Mouse (Mus musculus) ES-E14 (cell line): Measurements from ENCODE around the gene Pigz. TPM values are rescaled to one million over a fixed set of nuclear protein-coding genes. Genes with fewer than 3 reads are reported as not detected.

Source experiments
- DNase-seq: peaks from one replicate; pipeline ENCODE4 v3.0.0-alpha.2; 2013; ENCODE audit warnings: low read depth, low spot score
- H3K27ac ChIP-seq: 2 replicates; pipeline ENCODE4 v1.5.1; 2012; ENCODE audit warnings: low read depth, mild to moderate bottlenecking, low read length, moderate library complexity, mixed read lengths; ENCODE audit not compliant: poor library complexity, insufficient read depth, severe bottlenecking
- H3K36me3 ChIP-seq: 2 replicates; pipeline ENCODE4 v1.6.1; 2012; ENCODE audit warnings: mild to moderate bottlenecking, low read length, moderate library complexity, mixed read lengths; ENCODE audit not compliant: control insufficient read depth, poor library complexity, insufficient read depth, severe bottlenecking
- H3K4me1 ChIP-seq, 2 experiments: fragments of 150-350 bp in 1 of 2; sonication (generic) in 1 of 2; 2 replicates each; pipeline ENCODE4 v1.6.1; 2012; ENCODE audit warnings: low read length in 2 of 2, mild to moderate bottlenecking in 1 of 2, mixed read lengths in 1 of 2; ENCODE audit not compliant: control insufficient read depth in 2 of 2, insufficient read depth in 2 of 2, poor library complexity in 1 of 2
- H3K4me3 ChIP-seq, 2 experiments: fragments of 150-350 bp in 1 of 2; sonication (generic) in 1 of 2; 2 replicates each; pipeline ENCODE4 v1.5.1; 2012; ENCODE audit warnings: low read length in 2 of 2, low read depth in 1 of 2, mild to moderate bottlenecking in 1 of 2, mixed read lengths in 1 of 2; ENCODE audit not compliant: insufficient read depth in 1 of 2, poor library complexity in 1 of 2, severe bottlenecking in 1 of 2
- H3K9ac ChIP-seq: 2 replicates; pipeline ENCODE4 v1.6.1; 2012; ENCODE audit warnings: low read depth, mild to moderate bottlenecking, low read length, mixed read lengths; ENCODE audit not compliant: poor library complexity, insufficient read depth, severe bottlenecking
- H3K9me3 ChIP-seq: fragments of 150-350 bp; sonication (generic); 2 replicates; pipeline ENCODE4 v1.6.1; 2012; ENCODE audit warnings: low read depth, mild to moderate bottlenecking, low read length; ENCODE audit not compliant: control insufficient read depth, insufficient read depth
- CHD2 ChIP-seq: IDR thresholded peaks from 2 replicates; pipeline ENCODE4 v1.6.1; 2014; ENCODE audit warnings: mild to moderate bottlenecking, low read depth, low read length, inconsistent platforms
- HCFC1 ChIP-seq: IDR thresholded peaks from 2 replicates; pipeline ENCODE4 v1.6.1; 2012; ENCODE audit warnings: low read length, inconsistent platforms, borderline replicate concordance; ENCODE audit not compliant: insufficient read depth
- MAFK ChIP-seq: IDR thresholded peaks from 2 replicates; pipeline ENCODE4 v1.6.1; 2014; ENCODE audit warnings: mild to moderate bottlenecking, low read depth, low read length, inconsistent platforms; ENCODE audit not compliant: insufficient read depth
- ZC3H11A ChIP-seq: IDR thresholded peaks from 2 replicates; pipeline ENCODE4 v1.6.1; 2012; ENCODE audit warnings: low read depth, mild to moderate bottlenecking, inconsistent platforms, low read length, borderline replicate concordance
- ZNF384 ChIP-seq: IDR thresholded peaks from 2 replicates; pipeline ENCODE4 v1.6.1; 2012; ENCODE audit warnings: low read depth, low read length, inconsistent platforms
- in situ Hi-C, 2 experiments: fragments of 600-800 bp; cut with MboI; formaldehyde crosslinking; loops; one replicate each; pipeline ENCODE4 v1.15.1; 2025; ENCODE audit warnings: low sequenced_read_pairs in 2 of 2, inconsistent platforms in 1 of 2; ENCODE audit not compliant: unreplicated experiment in 2 of 2
- total RNA-seq: library from RNA; depleted of rRNA; stranded (reverse); fragments of 300-350 nt; gene quantifications from 2 replicates; pipeline ENCODE4 v1.2.3, GENCODE M21; 2012

The Pigz gene
- total RNA-seq, 1 experiment: 0.71 TPM

- H3K27ac ChIP-seq: no peak overlapping the region
- H3K4me1 ChIP-seq: peaks cover 4 to 31% of the 10 kb centered on the region in 2 experiments; a peak in 3 of 4 replicates
- no peak for DNase-seq
- no peaks in the 10 kb centered on the region for H3K36me3 ChIP-seq
- in situ Hi-C loops: no loop called here
- TF ChIP-seq ZC3H11A (no peak), MAFK (no peak), ZNF384 (no peak), HCFC1 (no peak), CHD2 (no peak)
- H3K4me3 ChIP-seq: no peak overlapping the region
- no peaks in the 10 kb centered on the region for H3K9me3 ChIP-seq
- no peak overlapping the region for H3K9ac ChIP-seq
Measured at GRCm38 (mm10) chr16:31896971-31897774, 36.5 kb upstream of the Pigz start.

- DNase-seq: no peak
- TF ChIP-seq MAFK: no peak
- no peak for TF ChIP-seq ZC3H11A
- no peak for TF ChIP-seq ZNF384
- no peak for TF ChIP-seq HCFC1
- no peak for TF ChIP-seq CHD2
- in situ Hi-C loops: no loop called here
- Histone ChIP-seq H3K36me3 (no peaks in the 10 kb centered on the region), H3K9ac (no peak overlapping the region), H3K4me3 (no peak overlapping the region), H3K4me1 (peaks cover 0 to 18% of the 10 kb centered on the region in 2 experiments; a peak in 3 of 4 replicates), H3K27ac (no peak overlapping the region), H3K9me3 (no peaks in the 10 kb centered on the region)
Measured at GRCm38 (mm10) chr16:31898546-31899326, 34.9 kb upstream of the Pigz start.

GRCm38 (mm10) chr16:31901886-31902285, 31.8 kb upstream of the Pigz start:
- H3K4me1 ChIP-seq: peaks cover 0 to 24% of the 10 kb centered on the region in 2 experiments; a peak in 3 of 4 replicates
- H3K9me3 ChIP-seq: no peaks in the 10 kb centered on the region
- H3K27ac ChIP-seq: no peak overlapping the region
- H3K4me3 ChIP-seq: no peak overlapping the region
- DNase-seq: no peak
- no peaks in the 10 kb centered on the region for H3K36me3 ChIP-seq
- no peak for TF ChIP-seq ZNF384
- TF ChIP-seq CHD2: no peak
- TF ChIP-seq MAFK: no peak
- TF ChIP-seq HCFC1: no peak
- TF ChIP-seq ZC3H11A: no peak
- in situ Hi-C loops: no loop called here
- no peak overlapping the region for H3K9ac ChIP-seq

- DNase-seq: no peak
- TF ChIP-seq ZNF384 (no peak), HCFC1 (no peak), CHD2 (no peak), MAFK (no peak), ZC3H11A (no peak)
- no peak overlapping the region for H3K9ac ChIP-seq
- no peak overlapping the region for H3K4me3 ChIP-seq
- in situ Hi-C loops: no loop called here
- no peaks in the 10 kb centered on the region for H3K9me3 ChIP-seq
- no peak overlapping the region for H3K27ac ChIP-seq
- peaks cover 0 to 16% of the 10 kb centered on the region in 2 experiments; a peak in 3 of 4 replicates for H3K4me1 ChIP-seq
- H3K36me3 ChIP-seq: no peaks in the 10 kb centered on the region
Measured at GRCm38 (mm10) chr16:31903239-31903638, 30.4 kb upstream of the Pigz start.
